Mouse (Mus musculus) embryonic fibroblast, embryonic 13.5 days (primary cell): ENCODE results near the gene Krtcap2. TPM values are rescaled to one million over a fixed set of nuclear protein-coding genes. Genes with fewer than 3 reads are reported as not detected.

Source experiments
- H3K27ac ChIP-seq: 2 replicates; pipeline ENCODE4 v1.5.1; 2012; ENCODE audit warnings: low read length, control low read depth, inconsistent platforms; ENCODE audit not compliant: insufficient read depth
- H3K4me1 ChIP-seq: 2 replicates; pipeline ENCODE4 v1.6.1; 2011; ENCODE audit warnings: low read length; ENCODE audit not compliant: control insufficient read depth, insufficient read depth
- H3K4me3 ChIP-seq: 2 replicates; pipeline ENCODE4 v1.5.1; 2011; ENCODE audit warnings: mild to moderate bottlenecking, control low read depth, low read length; ENCODE audit not compliant: insufficient read depth
- CTCF ChIP-seq: IDR thresholded peaks from 2 replicates; pipeline ENCODE4 v1.5.1; 2011; ENCODE audit warnings: mild to moderate bottlenecking, control low read depth, low read length, moderate library complexity, borderline replicate concordance; ENCODE audit not compliant: insufficient read depth
- POLR2A ChIP-seq: IDR thresholded peaks from 2 replicates; pipeline ENCODE4 v1.6.1; 2011; ENCODE audit warnings: low read depth, mild to moderate bottlenecking, control low read depth, low read length, moderate library complexity
- polyA plus RNA-seq: library from polyadenylated mRNA; stranded (reverse); fragments of >200 nt; gene quantifications from 2 replicates; pipeline ENCODE4 v1.2.4, GENCODE M21; 2011; ENCODE audit warnings: low read depth; ENCODE audit not compliant: missing spikeins, insufficient read length

The Krtcap2 gene
- polyA plus RNA-seq, 1 experiment, result 289 TPM

DNA sequence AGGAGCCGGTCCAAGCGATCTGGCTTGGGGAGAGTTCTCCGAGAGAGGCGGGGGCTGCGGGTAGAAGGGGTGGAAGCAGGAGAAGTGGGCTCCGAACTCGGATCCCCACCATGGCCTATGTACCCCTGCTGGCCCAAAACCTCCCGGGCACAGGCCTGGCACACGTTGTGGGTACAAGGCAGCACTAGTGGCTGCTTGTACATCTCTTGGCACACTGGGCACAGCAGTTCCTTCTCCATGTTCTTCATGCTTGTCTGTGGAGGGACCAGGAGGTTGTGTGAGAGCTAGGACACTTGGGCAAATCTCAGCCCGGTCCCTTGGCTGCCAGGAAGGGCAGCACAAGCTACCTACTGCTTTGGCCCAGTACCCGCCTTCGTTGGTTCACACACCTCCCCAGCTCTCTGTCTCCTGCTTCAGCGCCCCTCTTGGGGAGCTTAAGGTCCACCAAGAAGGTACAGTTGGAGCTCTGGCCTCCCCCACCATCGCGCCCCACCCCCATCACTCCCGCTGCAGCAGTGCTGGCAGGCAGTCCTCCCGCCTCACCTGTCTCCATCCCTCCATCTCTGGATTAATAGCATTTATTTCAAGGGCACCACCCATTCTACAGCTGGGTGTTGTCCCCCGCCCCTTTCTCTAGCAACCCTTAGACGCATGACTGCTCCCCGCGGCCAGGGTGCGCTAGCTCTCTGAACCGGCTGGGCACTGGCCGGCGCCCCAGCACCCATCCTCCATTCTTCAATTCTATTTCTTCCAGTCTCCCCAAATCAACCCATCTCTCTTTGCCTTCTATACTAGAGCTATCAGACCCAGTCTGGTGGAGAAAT, 1.4 kb upstream of the Krtcap2 start:
- TF ChIP-seq POLR2A (no peak; the same call in 1 of the 2 replicates), CTCF (no peak)
- H3K4me3 ChIP-seq, result peak overlapping the region; percentile 56
- H3K4me1 ChIP-seq, result peaks cover 4% of the 10 kb centered on the region; the same call in 1 of the 2 replicates
- peak overlapping the region; percentile 39; the same call in 1 of the 2 replicates for H3K27ac ChIP-seq

DNA sequence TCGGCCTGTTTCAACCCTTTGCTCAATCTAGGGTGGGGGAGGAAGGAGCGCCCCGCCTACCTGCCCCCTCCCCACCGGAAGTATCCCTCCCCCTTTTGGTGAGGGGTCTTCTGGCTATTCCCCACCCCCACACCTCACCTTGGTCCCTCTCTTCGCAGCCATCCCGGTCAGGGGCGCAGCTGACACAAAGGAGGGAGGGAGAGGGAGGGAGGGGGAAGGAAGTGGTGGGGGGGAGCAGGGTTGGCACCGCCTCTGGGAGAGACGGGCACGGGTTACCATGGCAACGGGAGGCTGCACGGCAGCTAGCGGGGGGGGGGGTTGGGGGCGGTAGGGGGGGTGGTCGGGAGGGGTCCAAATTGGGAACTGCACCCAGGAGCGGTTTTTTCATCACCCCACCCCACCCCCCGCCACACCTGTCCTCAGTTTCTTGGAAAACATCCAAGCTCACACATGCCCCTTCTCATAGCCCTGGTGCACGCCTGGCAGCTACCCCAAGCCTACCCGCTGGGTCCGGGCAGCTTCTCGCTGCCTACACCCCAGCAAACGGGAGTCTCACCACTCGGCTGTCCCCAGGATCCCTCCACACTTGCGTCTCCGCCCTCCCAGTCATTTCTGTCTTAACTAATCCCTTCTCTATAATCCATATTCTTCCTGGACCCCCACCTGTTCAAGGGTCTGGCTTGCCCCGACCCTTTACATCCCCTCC, 631 bp upstream of the Krtcap2 start:
- peak overlapping the region; percentile 70 for H3K27ac ChIP-seq

DNA sequence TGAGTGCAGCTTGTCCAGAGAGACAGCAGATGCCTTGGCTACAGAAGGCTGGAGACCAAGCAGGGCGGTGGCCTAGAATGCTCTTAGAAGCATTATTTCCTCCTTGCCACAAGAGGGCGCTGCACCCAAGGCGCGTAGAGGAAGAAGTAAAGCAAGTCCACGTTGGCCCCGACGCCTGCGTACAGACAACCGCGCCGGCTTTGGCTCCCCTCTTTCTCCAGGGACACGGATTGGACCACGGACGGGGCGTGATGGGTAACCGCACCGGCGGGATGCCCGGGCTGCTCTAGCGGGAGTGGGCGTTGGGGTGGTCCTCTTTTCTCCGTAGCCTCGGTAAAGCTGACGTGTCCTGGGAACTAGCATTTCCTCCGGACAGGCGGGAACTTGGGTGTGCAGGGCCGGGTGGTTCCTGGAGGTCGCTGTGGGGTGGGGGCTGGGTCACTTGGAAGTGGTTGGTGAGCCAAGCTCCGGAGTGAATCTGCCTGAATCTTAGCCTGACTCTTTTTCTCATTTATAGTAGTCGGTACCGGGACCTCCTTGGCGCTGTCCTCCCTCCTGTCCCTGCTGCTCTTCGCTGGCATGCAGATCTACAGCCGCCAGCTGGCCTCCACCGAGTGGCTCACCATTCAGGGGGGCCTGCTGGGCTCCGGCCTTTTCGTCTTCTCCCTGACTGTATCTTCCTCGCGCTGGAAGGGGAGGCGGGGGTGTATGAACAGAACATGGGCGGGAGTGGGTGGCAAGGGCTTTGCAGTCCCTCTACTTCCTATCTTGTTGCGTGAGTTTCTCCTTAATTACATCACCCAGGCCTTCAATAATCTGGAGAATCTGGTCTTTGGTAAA, 715 bp downstream of the Krtcap2 start, which contains the start of gene Trim46:
Gene Trim46, minus strand, starts transcription at position 49 of the 840 bp plus-strand sequence.
- Histone ChIP-seq H3K4me3 (peak within 1 kb of the TSS; percentile 76), H3K4me1 (peaks cover 4% of the 10 kb centered on the region; the same call in 1 of the 2 replicates), H3K27ac (peak within 1 kb of the TSS; percentile 77)
- TF ChIP-seq CTCF, result peak; percentile 91; the same call in 1 of the 2 replicates
- peak; percentile 63 for TF ChIP-seq POLR2A

More for the DNA sequence above, 631 bp upstream of the Krtcap2 start:
- peak overlapping the region; percentile 56 for H3K4me3 ChIP-seq
- TF ChIP-seq CTCF (no peak), POLR2A (peak; percentile 28; the same call in 1 of the 2 replicates)
- peaks cover 4% of the 10 kb centered on the region; the same call in 1 of the 2 replicates for H3K4me1 ChIP-seq

DNA sequence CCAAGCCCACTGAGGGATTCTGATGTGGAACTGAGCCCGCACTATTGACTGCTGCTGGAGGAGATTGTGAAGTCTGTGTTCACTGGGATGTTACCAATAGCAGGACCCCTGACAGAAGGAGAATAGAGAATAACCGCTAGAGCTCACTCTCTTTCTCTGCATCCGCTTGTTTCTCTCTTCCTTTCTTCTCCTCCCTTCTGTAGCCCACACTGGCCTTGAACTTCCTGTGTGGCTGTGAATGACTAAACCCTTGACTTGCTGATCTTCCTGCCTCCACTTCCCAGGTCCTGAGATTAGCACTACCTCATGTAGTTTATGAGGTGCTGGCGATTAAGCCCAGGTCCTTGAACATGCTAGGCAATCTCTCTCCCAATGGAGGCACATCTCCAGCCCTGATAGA, 1.7 kb downstream of the Krtcap2 start:
- peaks cover 4% of the 10 kb centered on the region; the same call in 1 of the 2 replicates for H3K4me1 ChIP-seq
- H3K27ac ChIP-seq, result peak overlapping the region; percentile 15; the same call in 1 of the 2 replicates
- peak overlapping the region; percentile 76 for H3K4me3 ChIP-seq
- TF ChIP-seq CTCF (no peak), POLR2A (0 out of 2 replicates have a peak, but pooled peaks have one; percentile 24)

DNA sequence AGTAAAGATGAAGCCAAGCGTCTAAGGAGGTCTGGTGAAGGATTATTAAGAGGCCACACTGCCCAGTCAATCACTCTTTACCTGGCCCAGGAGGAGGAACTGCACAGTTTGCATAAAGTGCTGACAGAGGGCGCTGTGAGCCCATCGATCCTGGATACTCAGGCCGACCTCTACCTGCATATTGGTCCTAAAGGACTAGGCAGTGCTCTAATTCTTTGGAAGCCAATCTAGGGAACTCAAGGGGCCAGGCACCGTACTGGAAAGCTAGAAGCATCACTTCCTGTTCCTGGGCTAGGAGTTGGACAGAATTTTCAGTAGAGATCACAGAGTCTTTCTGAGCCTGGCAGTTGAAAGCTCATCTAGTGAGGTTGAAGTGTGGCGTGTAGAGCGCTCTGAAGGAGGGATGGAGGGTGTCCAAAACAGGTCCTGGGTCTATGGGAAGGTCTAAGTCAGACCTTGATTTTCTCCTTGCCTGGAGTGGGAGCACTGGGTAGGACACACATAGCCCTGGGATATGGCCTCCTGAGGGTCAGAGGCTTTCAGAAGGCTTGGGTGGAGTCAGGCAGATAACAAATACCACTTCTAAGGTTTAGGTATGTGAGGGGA, 4.8 kb downstream of the Krtcap2 start:
- Histone ChIP-seq H3K27ac (no peak overlapping the region), H3K4me3 (no peak overlapping the region), H3K4me1 (peaks cover 4% of the 10 kb centered on the region; the same call in 1 of the 2 replicates)
- TF ChIP-seq CTCF (peak; percentile 66; the same call in 1 of the 2 replicates), POLR2A (peak; percentile 47)

DNA sequence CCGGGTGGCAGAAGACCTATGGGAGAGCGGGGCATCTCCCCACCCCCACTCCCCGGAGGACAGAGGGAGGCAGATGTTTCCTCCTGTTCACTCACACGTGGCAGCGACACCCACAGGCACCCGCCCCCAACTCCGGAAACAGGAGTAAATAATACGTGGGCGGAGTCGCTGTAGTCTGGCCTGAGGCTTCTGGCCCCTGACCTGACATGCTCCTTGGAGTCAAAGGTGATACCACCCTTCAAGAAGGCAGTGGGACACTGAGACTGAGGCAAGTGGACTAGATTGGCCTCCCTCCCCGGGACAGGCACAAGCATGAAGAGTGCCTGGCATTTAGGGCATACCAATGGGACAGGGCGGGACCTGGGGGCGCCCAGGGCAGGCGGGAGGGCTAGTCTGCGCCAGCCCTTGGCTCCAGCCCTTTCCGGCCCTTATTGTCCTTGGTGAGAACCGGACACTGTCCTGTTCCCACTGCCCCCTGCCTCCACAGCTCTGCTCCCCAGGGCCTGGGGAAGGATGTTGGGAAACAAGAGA, 5.7 kb downstream of the Krtcap2 start:
- Histone ChIP-seq H3K27ac (no peak overlapping the region), H3K4me3 (no peak overlapping the region)
- no peak for TF ChIP-seq POLR2A
- TF ChIP-seq CTCF, result no peak

DNA sequence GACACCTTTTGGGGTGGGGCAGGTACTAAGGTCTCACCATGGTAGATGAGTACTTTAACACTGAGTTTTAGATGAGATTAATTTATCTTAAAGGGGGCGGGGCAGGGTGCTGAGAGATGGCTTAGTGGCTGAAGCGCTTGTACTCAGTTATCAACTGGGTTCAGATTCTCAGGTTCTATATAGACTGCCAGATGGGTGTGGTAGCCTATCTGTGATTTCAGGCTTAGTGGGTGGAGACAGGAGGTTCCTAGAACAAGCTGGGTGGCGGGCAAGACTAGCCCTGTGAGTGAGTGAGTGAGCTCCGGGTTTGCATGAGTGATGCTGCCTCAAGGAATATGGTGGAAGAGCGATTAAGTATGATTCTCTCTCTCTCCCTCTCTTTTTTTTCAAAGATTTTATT, 9.2 kb downstream of the Krtcap2 start:
- no peak overlapping the region for H3K4me3 ChIP-seq
- TF ChIP-seq POLR2A (no peak), CTCF (no peak)
- H3K27ac ChIP-seq, result no peak overlapping the region
- no peaks in the 10 kb centered on the region for H3K4me1 ChIP-seq

More for the DNA sequence above, 5.7 kb downstream of the Krtcap2 start:
- peaks cover 4% of the 10 kb centered on the region; the same call in 1 of the 2 replicates for H3K4me1 ChIP-seq

DNA sequence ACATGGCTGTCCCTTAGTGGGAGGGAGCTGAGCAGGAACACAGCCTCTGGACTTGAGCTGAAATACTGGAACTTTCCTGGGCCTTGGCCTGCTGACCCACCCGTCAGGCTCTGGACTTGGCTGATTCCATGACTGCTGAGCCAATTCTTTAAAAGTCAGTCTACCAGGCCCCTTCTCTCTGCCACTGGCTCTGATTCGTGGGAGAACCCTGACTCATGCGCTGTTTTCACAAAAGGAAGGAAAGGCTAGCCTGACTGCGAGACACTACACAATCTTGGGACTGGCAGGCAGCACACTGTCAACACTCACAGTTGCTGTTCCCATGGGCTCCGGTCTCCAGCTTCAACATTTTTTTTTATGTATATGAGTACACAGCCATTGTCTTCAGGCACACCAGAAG, 10.4 kb downstream of the Krtcap2 start:
- TF ChIP-seq CTCF (no peak), POLR2A (no peak)
- no peak overlapping the region for H3K27ac ChIP-seq
- H3K4me3 ChIP-seq, result no peak overlapping the region
- H3K4me1 ChIP-seq, result no peaks in the 10 kb centered on the region

DNA sequence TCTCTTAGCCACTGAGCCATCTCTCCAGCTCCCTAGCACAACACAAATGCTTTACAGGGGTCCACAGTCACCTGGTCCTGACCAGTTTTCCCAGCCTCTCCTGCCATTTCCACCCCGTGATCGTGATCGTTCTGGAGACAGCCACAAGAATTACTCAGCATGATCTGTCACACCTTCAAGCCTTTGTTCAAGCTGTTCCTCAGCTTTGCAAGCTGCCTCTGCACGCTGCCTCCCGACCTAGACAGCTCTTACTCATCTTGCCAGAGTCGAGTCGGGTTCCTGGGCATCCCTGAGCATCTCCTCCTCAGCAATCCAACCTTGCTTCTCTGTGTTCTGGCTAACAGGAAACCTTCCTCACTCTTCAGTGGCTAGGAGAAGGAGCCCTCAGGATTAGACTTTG, 13.3 kb downstream of the Krtcap2 start, which contains the start of gene Dpm3:
Gene Dpm3, plus strand, starts transcription at position 283 of the 400 bp plus-strand sequence.
- H3K4me1 ChIP-seq, result no peaks in the 10 kb centered on the region
- no peak within 1 kb of the TSS for H3K27ac ChIP-seq
- no peak within 1 kb of the TSS for H3K4me3 ChIP-seq
- no peak for TF ChIP-seq POLR2A
- no peak for TF ChIP-seq CTCF
